ENCODE assay signal across 16 mouse cellular contexts in genomic region chr2:119238671-119239070, GRCm38 (mm10). TPM values are rescaled to one million over a fixed set of nuclear protein-coding genes. Genes with fewer than 3 reads are reported as not detected.
DNase-seq lines count a peak whose midpoint lies in the region; ATAC-seq and TF ChIP-seq lines count a peak whose summit lies in the region.
"Had no signal": no experiment of that assay in that cellular context is flagged by ENCODE, and none has a peak within 500 bp of the region (broad histone marks: within the 10 kb centered on the region; RNA-seq: fewer than 3 reads in every experiment).

No protein-coding gene starts in this region.

- H3K4me2 ChIP-seq in limb, embryonic 12.5 days = peak overlapping the region; percentile 87; the same call in 1 of the 2 replicates
- H3K4me2 ChIP-seq in intestine, postnatal 0 days (replicated peaks; ENCODE audit: low read depth) = peak overlapping the region; percentile 72
- peak overlapping the region; percentile 78 for H3K4me2 ChIP-seq in limb, embryonic 14.5 days (replicated peaks; ENCODE audit: low read depth, low read length, severe bottlenecking)
- peak overlapping the region; percentile 69 for H3K4me2 ChIP-seq in stomach, postnatal 0 days (replicated peaks; ENCODE audit: low read depth)
- H3K4me2 ChIP-seq in midbrain, embryonic 11.5 days = no peak overlapping the region

- no peaks in the 10 kb centered on the region for H3K9me3 ChIP-seq in limb, embryonic 12.5 days
- no peaks in the 10 kb centered on the region for H3K9me3 ChIP-seq in limb, embryonic 10.5 days (replicated peaks)
- no peaks in the 10 kb centered on the region for H3K9me3 ChIP-seq in intestine, postnatal 0 days (ENCODE audit: control insufficient read depth)
- H3K9me3 ChIP-seq in limb, embryonic 14.5 days (ENCODE audit: control insufficient read depth, low read length) = no peaks in the 10 kb centered on the region
- H3K9me3 ChIP-seq in stomach, postnatal 0 days (ENCODE audit: control insufficient read depth, low read length) = no peaks in the 10 kb centered on the region
- H3K9me3 ChIP-seq in midbrain, embryonic 11.5 days (ENCODE audit: control insufficient read depth, low read length) = no peaks in the 10 kb centered on the region
- H3K9me3 ChIP-seq: hindbrain, embryonic 10.5 days; megakaryocyte, embryonic 14.5 days had no signal

- H3K27ac ChIP-seq in limb, embryonic 12.5 days = no peak overlapping the region
- H3K27ac ChIP-seq in limb, embryonic 10.5 days = no peak overlapping the region
- peak overlapping the region; percentile 89 for H3K27ac ChIP-seq in intestine, postnatal 0 days (ENCODE audit: low read depth, low read length)
- no peak overlapping the region for H3K27ac ChIP-seq in limb, embryonic 14.5 days (replicated peaks; ENCODE audit: low read depth, low read length)
- H3K27ac ChIP-seq in stomach, postnatal 0 days (replicated peaks) = peak overlapping the region; percentile 93
- no peak overlapping the region for H3K27ac ChIP-seq in midbrain, embryonic 11.5 days (ENCODE audit: low read depth, low read length)

- H3K36me3 ChIP-seq in limb, embryonic 12.5 days = no peaks in the 10 kb centered on the region
- H3K36me3 ChIP-seq in limb, embryonic 10.5 days = no peaks in the 10 kb centered on the region
- no peaks in the 10 kb centered on the region; the same call in 1 of the 2 replicates for H3K36me3 ChIP-seq in intestine, postnatal 0 days (ENCODE audit: control insufficient read depth, insufficient read depth)
- no peaks in the 10 kb centered on the region for H3K36me3 ChIP-seq in limb, embryonic 14.5 days (ENCODE audit: control insufficient read depth, insufficient read depth, low read length)
- H3K36me3 ChIP-seq in stomach, postnatal 0 days (ENCODE audit: control insufficient read depth, insufficient read depth, low read length) = no peaks in the 10 kb centered on the region
- no peaks in the 10 kb centered on the region for H3K36me3 ChIP-seq in midbrain, embryonic 11.5 days (ENCODE audit: control insufficient read depth, insufficient read depth, low read length)
- H3K36me3 ChIP-seq: hindbrain, embryonic 10.5 days had no signal

- 63% methylated on average over 2 of the region's 2 CpGs for WGBS in limb, embryonic 12.5 days
- WGBS in limb, embryonic 10.5 days = 69% methylated on average over 2 of the region's 2 CpGs
- 26% methylated on average over 2 of the region's 2 CpGs for WGBS in intestine, postnatal 0 days
- 77% methylated on average over 2 of the region's 2 CpGs for WGBS in limb, embryonic 14.5 days
- 29% methylated on average over 2 of the region's 2 CpGs for WGBS in stomach, postnatal 0 days
- 65% methylated on average over 2 of the region's 2 CpGs for WGBS in midbrain, embryonic 11.5 days

- DNase-seq in limb, embryonic 10.5 days (ENCODE audit: low spot score) = no peak
- no peak for DNase-seq in limb, embryonic 14.5 days (ENCODE audit: low spot score)
- DNase-seq in stomach, postnatal 0 days (ENCODE audit: low spot score) = peak; percentile 84
- no peak for DNase-seq in midbrain, embryonic 11.5 days (ENCODE audit: low spot score, missing footprints)
- no peak for DNase-seq in adipocyte (ENCODE audit: low spot score)
- no peak for DNase-seq in heart, adult 18-20 months
- DNase-seq: gastrocnemius, postnatal 25 days; layer of hippocampus, adult 9-11 months; liver had no signal

- no peak for TF ChIP-seq EP300 in stomach, postnatal 0 days (optimal IDR thresholded peaks at IDR 0.05)

- H3K4me1 ChIP-seq in limb, embryonic 12.5 days (replicated peaks) = peaks cover 7% of the 10 kb centered on the region; the same call in 1 of the 2 replicates
- H3K4me1 ChIP-seq in limb, embryonic 10.5 days = peaks cover 15% of the 10 kb centered on the region
- no peaks in the 10 kb centered on the region; the same call in 1 of the 2 replicates for H3K4me1 ChIP-seq in intestine, postnatal 0 days (replicated peaks; ENCODE audit: control insufficient read depth, insufficient read depth, low read length)
- no peaks in the 10 kb centered on the region for H3K4me1 ChIP-seq in limb, embryonic 14.5 days (ENCODE audit: control insufficient read depth, insufficient read depth, low read length)
- no peaks in the 10 kb centered on the region for H3K4me1 ChIP-seq in stomach, postnatal 0 days (replicated peaks; ENCODE audit: control insufficient read depth, insufficient read depth)
- H3K4me1 ChIP-seq in midbrain, embryonic 11.5 days (ENCODE audit: control insufficient read depth, insufficient read depth, low read length) = peaks cover 9% of the 10 kb centered on the region

- no peak overlapping the region for H3K9ac ChIP-seq in limb, embryonic 12.5 days (replicated peaks)
- peak overlapping the region; percentile 83; the same call in 1 of the 2 replicates for H3K9ac ChIP-seq in intestine, postnatal 0 days (ENCODE audit: low read depth, low read length)
- no peak overlapping the region for H3K9ac ChIP-seq in limb, embryonic 14.5 days (ENCODE audit: low read depth, low read length, severe bottlenecking)
- peak overlapping the region; percentile 76 for H3K9ac ChIP-seq in stomach, postnatal 0 days (ENCODE audit: low read length)
- no peak overlapping the region for H3K9ac ChIP-seq in midbrain, embryonic 11.5 days (ENCODE audit: low read length)

- peaks cover 70% of the 10 kb centered on the region for H3K27me3 ChIP-seq in limb, embryonic 12.5 days
- H3K27me3 ChIP-seq in limb, embryonic 10.5 days (ENCODE audit: low read depth, poor library complexity, severe bottlenecking) = peaks cover 73% of the 10 kb centered on the region
- H3K27me3 ChIP-seq in intestine, postnatal 0 days (replicated peaks; ENCODE audit: control insufficient read depth, insufficient read depth, low read length) = no peaks in the 10 kb centered on the region
- H3K27me3 ChIP-seq in limb, embryonic 14.5 days (ENCODE audit: control insufficient read depth, insufficient read depth, low read length) = peaks cover 41% of the 10 kb centered on the region
- peaks cover 3% of the 10 kb centered on the region; the same call in 1 of the 2 replicates for H3K27me3 ChIP-seq in stomach, postnatal 0 days (ENCODE audit: control insufficient read depth, insufficient read depth, low read length)
- peaks cover 36% of the 10 kb centered on the region for H3K27me3 ChIP-seq in midbrain, embryonic 11.5 days (ENCODE audit: control insufficient read depth, insufficient read depth, low read length)

- H3K4me3 ChIP-seq in limb, embryonic 12.5 days (replicated peaks) = no peak overlapping the region
- H3K4me3 ChIP-seq in limb, embryonic 10.5 days = no peak overlapping the region
- peak overlapping the region; percentile 64 for H3K4me3 ChIP-seq in intestine, postnatal 0 days (ENCODE audit: low read depth, low read length)
- H3K4me3 ChIP-seq in limb, embryonic 14.5 days (replicated peaks; ENCODE audit: low read length) = no peak overlapping the region
- peak overlapping the region; percentile 56 for H3K4me3 ChIP-seq in stomach, postnatal 0 days (ENCODE audit: low read depth, low read length)
- H3K4me3 ChIP-seq in midbrain, embryonic 11.5 days (ENCODE audit: low read depth, low read length) = no peak overlapping the region

- ATAC-seq in limb, embryonic 12.5 days (ENCODE audit: insufficient number of reproducible peaks, insufficient read depth, low FRiP score, low TSS enrichment, low read depth) = no peak
- ATAC-seq in intestine, postnatal 0 days = peak; percentile 63
- no peak for ATAC-seq in limb, embryonic 14.5 days (ENCODE audit: low FRiP score, low read depth)
- peak; percentile 84 for ATAC-seq in stomach, postnatal 0 days (ENCODE audit: low FRiP score, low TSS enrichment)
- ATAC-seq in midbrain, embryonic 11.5 days (ENCODE audit: low FRiP score) = no peak
- ATAC-seq: forebrain, embryonic 14.5 days had no signal

- TF ChIP-seq POLR2A in limb, embryonic 14.5 days (IDR thresholded peaks at IDR 0.05; ENCODE audit: borderline replicate concordance, extremely low read depth, insufficient read depth, insufficient read length) = no peak

- no peak for TF ChIP-seq CTCF in intestine, postnatal 0 days (IDR thresholded peaks at IDR 0.05; ENCODE audit: low read depth)
- no peak for TF ChIP-seq CTCF in stomach, postnatal 0 days (IDR thresholded peaks at IDR 0.05; ENCODE audit: low read depth)

RNA-seq across cellular contexts. Expression of gene Spint1, which starts 1.5 kb away (rescaled TPM):
- 7.8 and 9.3 TPM in 2 replicates for polyA plus RNA-seq in limb, embryonic 12.5 days (2016; fragmentation: Nextera tagmentation; extraction: Ambion mirVana)
- 8.9 and 9.5 TPM in 2 replicates for polyA plus RNA-seq in limb, embryonic 10.5 days (2016; fragmentation: Nextera tagmentation; extraction: Ambion mirVana)
- 145 and 148 TPM in 2 replicates for polyA plus RNA-seq in intestine, postnatal 0 days (2015; fragmentation: Nextera tagmentation; extraction: Ambion mirVana)
- 9.2 and 11.6 TPM in 2 replicates for polyA plus RNA-seq in limb, embryonic 14.5 days (2012; rRNA removed)
- polyA plus RNA-seq in limb, embryonic 14.5 days (2014; fragmentation: Nextera tagmentation; extraction: Ambion mirVana) = 18.2 and 19.5 TPM in 2 replicates
- 70.9 and 80.2 TPM in 2 replicates for polyA plus RNA-seq in stomach, postnatal 0 days (2015; fragmentation: Nextera tagmentation; extraction: Ambion mirVana)
- polyA plus RNA-seq in midbrain, embryonic 11.5 days (2014; fragmentation: Nextera tagmentation; extraction: Ambion mirVana) = 1.1 and 1.2 TPM in 2 replicates
- under 1 TPM in 1 of 2 experiments, not detected in 1; 0.41 TPM for total RNA-seq in heart, adult 18-20 months (2021)

RNA-seq across cellular contexts. Expression of gene Ppp1r14d, which starts 9.0 kb away (rescaled TPM):
- not detected in 2 replicates for polyA plus RNA-seq in limb, embryonic 12.5 days (2016; fragmentation: Nextera tagmentation; extraction: Ambion mirVana)
- not detected in 2 replicates for polyA plus RNA-seq in limb, embryonic 10.5 days (2016; fragmentation: Nextera tagmentation; extraction: Ambion mirVana)
- polyA plus RNA-seq in intestine, postnatal 0 days (2015; fragmentation: Nextera tagmentation; extraction: Ambion mirVana) = 78.7 and 84.7 TPM in 2 replicates
- not detected in 2 replicates for polyA plus RNA-seq in limb, embryonic 14.5 days (2012; rRNA removed)
- polyA plus RNA-seq in limb, embryonic 14.5 days (2014; fragmentation: Nextera tagmentation; extraction: Ambion mirVana) = not detected in 2 replicates
- 0.57 and 0.81 TPM in 2 replicates for polyA plus RNA-seq in stomach, postnatal 0 days (2015; fragmentation: Nextera tagmentation; extraction: Ambion mirVana)
- polyA plus RNA-seq in midbrain, embryonic 11.5 days (2014; fragmentation: Nextera tagmentation; extraction: Ambion mirVana) = 0.21 TPM in 1 of 2 replicates, not detected in the other
- not detected for total RNA-seq in heart, adult 18-20 months (2021)
- total RNA-seq: adrenal gland, adult 18-20 months; common myeloid progenitor, adult 5-6 weeks; gastrocnemius, postnatal 25 days had no signal
- polyA plus RNA-seq: forebrain, embryonic 14.5 days; hindbrain, embryonic 10.5 days had no signal

RNA-seq across cellular contexts. Expression of gene Dnajc17, which starts 30.1 kb away (rescaled TPM):
- 29.2 and 29.6 TPM in 2 replicates for polyA plus RNA-seq in limb, embryonic 12.5 days (2016; fragmentation: Nextera tagmentation; extraction: Ambion mirVana)
- polyA plus RNA-seq in limb, embryonic 10.5 days (2016; fragmentation: Nextera tagmentation; extraction: Ambion mirVana) = 28.7 and 30.4 TPM in 2 replicates
- 8.8 and 9.4 TPM in 2 replicates for polyA plus RNA-seq in intestine, postnatal 0 days (2015; fragmentation: Nextera tagmentation; extraction: Ambion mirVana)
- 18.1 and 33.1 TPM in 2 replicates for polyA plus RNA-seq in limb, embryonic 14.5 days (2012; rRNA removed)
- polyA plus RNA-seq in limb, embryonic 14.5 days (2014; fragmentation: Nextera tagmentation; extraction: Ambion mirVana) = 18.0 and 20.5 TPM in 2 replicates
- 11.7 and 12.5 TPM in 2 replicates for polyA plus RNA-seq in stomach, postnatal 0 days (2015; fragmentation: Nextera tagmentation; extraction: Ambion mirVana)
- polyA plus RNA-seq in midbrain, embryonic 11.5 days (2014; fragmentation: Nextera tagmentation; extraction: Ambion mirVana) = 22.5 and 25.6 TPM in 2 replicates
- total RNA-seq in heart, adult 18-20 months (2021) = 1 to 10 TPM; 7.3 to 7.6 TPM

RNA-seq across cellular contexts. Expression of gene Zfyve19, which starts 30.3 kb away (rescaled TPM):
- polyA plus RNA-seq in limb, embryonic 12.5 days (2016; fragmentation: Nextera tagmentation; extraction: Ambion mirVana) = 52.5 and 56.7 TPM in 2 replicates
- polyA plus RNA-seq in limb, embryonic 10.5 days (2016; fragmentation: Nextera tagmentation; extraction: Ambion mirVana) = 62.1 and 64.2 TPM in 2 replicates
- 36.3 and 38.7 TPM in 2 replicates for polyA plus RNA-seq in intestine, postnatal 0 days (2015; fragmentation: Nextera tagmentation; extraction: Ambion mirVana)
- polyA plus RNA-seq in limb, embryonic 14.5 days (2012; rRNA removed) = 88.0 and 97.9 TPM in 2 replicates
- 46.3 and 52.1 TPM in 2 replicates for polyA plus RNA-seq in limb, embryonic 14.5 days (2014; fragmentation: Nextera tagmentation; extraction: Ambion mirVana)
- polyA plus RNA-seq in stomach, postnatal 0 days (2015; fragmentation: Nextera tagmentation; extraction: Ambion mirVana) = 28.5 and 30.9 TPM in 2 replicates
- 44.2 and 48.9 TPM in 2 replicates for polyA plus RNA-seq in midbrain, embryonic 11.5 days (2014; fragmentation: Nextera tagmentation; extraction: Ambion mirVana)
- 10 to 100 TPM; 13.6 to 15.0 TPM for total RNA-seq in heart, adult 18-20 months (2021)

RNA-seq across cellular contexts. Expression of gene Rhov, which starts 32.4 kb away (rescaled TPM):
- polyA plus RNA-seq in limb, embryonic 12.5 days (2016; fragmentation: Nextera tagmentation; extraction: Ambion mirVana) = 8.5 TPM in 2 replicates
- polyA plus RNA-seq in limb, embryonic 10.5 days (2016; fragmentation: Nextera tagmentation; extraction: Ambion mirVana) = 2.7 and 7.6 TPM in 2 replicates
- 1.3 TPM in 2 replicates for polyA plus RNA-seq in intestine, postnatal 0 days (2015; fragmentation: Nextera tagmentation; extraction: Ambion mirVana)
- polyA plus RNA-seq in limb, embryonic 14.5 days (2012; rRNA removed) = 4.5 and 6.8 TPM in 2 replicates
- polyA plus RNA-seq in limb, embryonic 14.5 days (2014; fragmentation: Nextera tagmentation; extraction: Ambion mirVana) = 14.7 and 15.1 TPM in 2 replicates
- polyA plus RNA-seq in stomach, postnatal 0 days (2015; fragmentation: Nextera tagmentation; extraction: Ambion mirVana) = 17.0 and 19.4 TPM in 2 replicates
- polyA plus RNA-seq in midbrain, embryonic 11.5 days (2014; fragmentation: Nextera tagmentation; extraction: Ambion mirVana) = 1.3 and 2.6 TPM in 2 replicates
- not detected for total RNA-seq in heart, adult 18-20 months (2021)
- total RNA-seq: gastrocnemius, postnatal 25 days had no signal

Comparison
In these comparisons a context has a peak if more than half of its experiments do, and no peak if none do; other contexts are left out.
1. ATAC-seq: peak in intestine, postnatal 0 days (single experiment) and stomach, postnatal 0 days (single experiment); none in limb, embryonic 12.5 days (single experiment), limb, embryonic 14.5 days (single experiment) and midbrain, embryonic 11.5 days (single experiment).
2. H3K27ac ChIP-seq: peak in intestine, postnatal 0 days (single experiment) and stomach, postnatal 0 days (single experiment); none in limb, embryonic 12.5 days (single experiment), limb, embryonic 10.5 days (single experiment), limb, embryonic 14.5 days (single experiment) and midbrain, embryonic 11.5 days (single experiment).
3. H3K4me3 ChIP-seq: peak in intestine, postnatal 0 days (single experiment) and stomach, postnatal 0 days (single experiment); none in limb, embryonic 12.5 days (single experiment), limb, embryonic 10.5 days (single experiment), limb, embryonic 14.5 days (single experiment) and midbrain, embryonic 11.5 days (single experiment).
4. H3K9ac ChIP-seq: peak in intestine, postnatal 0 days (single experiment) and stomach, postnatal 0 days (single experiment); none in limb, embryonic 12.5 days (single experiment), limb, embryonic 14.5 days (single experiment) and midbrain, embryonic 11.5 days (single experiment).
5. RNA of gene Ppp1r14d, which starts 9.0 kb away (polyA plus RNA-seq): 78.7 to 84.7 TPM in intestine, postnatal 0 days; 0.57 to 0.81 TPM in stomach, postnatal 0 days, not detected in limb, embryonic 12.5 days, not detected in limb, embryonic 14.5 days, not detected in limb, embryonic 10.5 days and 0.21 TPM in midbrain, embryonic 11.5 days; every median in the first group is over 10 times any median in the second.